ENCODE assay signal across 9 mouse cellular contexts in genomic region chr1:89581766-89582125, GRCm38 (mm10).
DNase-seq lines count a peak whose midpoint lies in the region; ATAC-seq and TF ChIP-seq lines count a peak whose summit lies in the region.
"Had no signal": no experiment of that assay in that cellular context is flagged by ENCODE, and none has a peak within 500 bp of the region (broad histone marks: within the 10 kb centered on the region; RNA-seq: fewer than 3 reads in every experiment).

No protein-coding gene starts in this region.

- in situ Hi-C loops in ES-E14 (cut with MboI; ENCODE audit: low sequenced_read_pairs in 2 of 2, unreplicated experiment in 2 of 2): no loop called here

- H3K9ac ChIP-seq in heart, embryonic 11.5 days (ENCODE audit: low read depth, low read length): 0 out of 2 replicates have a peak overlapping the region, but pooled peaks have one; percentile 67
- H3K9ac ChIP-seq in ES-E14 (ENCODE audit: insufficient read depth, low read depth, low read length, poor library complexity, severe bottlenecking): no peak overlapping the region
- H3K9ac ChIP-seq in liver, postnatal 0 days (replicated peaks): no peak overlapping the region

- no peak for DNase-seq in heart, adult 8-10 months (ENCODE audit: low spot score)
- no peak for DNase-seq in ES-E14 (ENCODE audit: low read depth, low spot score)
- no peak for DNase-seq in hindbrain, embryonic 10.5 days (ENCODE audit: low spot score)
- DNase-seq in liver, postnatal 0 days: no peak
- no peak for DNase-seq in frontal cortex, postnatal 25 days (ENCODE audit: low spot score in 2 of 2)
- no peak for DNase-seq in urinary bladder, postnatal 25 days (ENCODE audit: low spot score)

- no peak for TF ChIP-seq CTCF in liver, postnatal 0 days (IDR thresholded peaks at IDR 0.05; ENCODE audit: low read depth)

- 20% methylated on average over 6 of the region's 6 CpGs for WGBS in heart, embryonic 11.5 days (ENCODE audit: insufficient replicate concordance)
- WGBS in hindbrain, embryonic 10.5 days: 15% methylated on average over 6 of the region's 6 CpGs
- WGBS in liver, postnatal 0 days (ENCODE audit: insufficient replicate concordance): 38% methylated on average over 6 of the region's 6 CpGs

- TF ChIP-seq EP300 in liver, postnatal 0 days (IDR thresholded peaks at IDR 0.05; ENCODE audit: low read depth): no peak

- H3K4me1 ChIP-seq in heart, embryonic 11.5 days (ENCODE audit: control insufficient read depth, insufficient read depth, low read length): peaks cover 18% of the 10 kb centered on the region
- H3K4me1 ChIP-seq in ES-E14 (ENCODE audit: control insufficient read depth in 2 of 2, insufficient read depth in 2 of 2, low read length in 2 of 2, poor library complexity in 1 of 2): no peaks in the 10 kb centered on the region; a peak in 1 of 4 replicates
- H3K4me1 ChIP-seq in hindbrain, embryonic 10.5 days (replicated peaks): peaks cover 91% of the 10 kb centered on the region
- H3K4me1 ChIP-seq in liver, postnatal 0 days (ENCODE audit: insufficient read depth): peaks cover 3% of the 10 kb centered on the region; the same call in 1 of the 2 replicates

- no peak overlapping the region for H3K27ac ChIP-seq in heart, embryonic 11.5 days (ENCODE audit: low read depth, low read length)
- H3K27ac ChIP-seq in ES-E14 (ENCODE audit: insufficient read depth, low read depth, low read length, poor library complexity, severe bottlenecking): no peak overlapping the region
- peak overlapping the region; percentile 94 for H3K27ac ChIP-seq in hindbrain, embryonic 10.5 days
- H3K27ac ChIP-seq in liver, postnatal 0 days (ENCODE audit: low read depth): no peak overlapping the region

- H3K9me3 ChIP-seq in heart, embryonic 11.5 days (replicated peaks; ENCODE audit: control insufficient read depth, low read length): no peaks in the 10 kb centered on the region
- H3K9me3 ChIP-seq in ES-E14 (ENCODE audit: control insufficient read depth, insufficient read depth, low read depth, low read length): no peaks in the 10 kb centered on the region
- no peaks in the 10 kb centered on the region for H3K9me3 ChIP-seq in hindbrain, embryonic 10.5 days
- H3K9me3 ChIP-seq in liver, postnatal 0 days (ENCODE audit: low read length): no peaks in the 10 kb centered on the region

- peaks cover 19% of the 10 kb centered on the region for H3K27me3 ChIP-seq in heart, embryonic 11.5 days (ENCODE audit: control insufficient read depth, insufficient read depth, low read length)
- peaks cover 19% of the 10 kb centered on the region for H3K27me3 ChIP-seq in hindbrain, embryonic 10.5 days (ENCODE audit: insufficient read depth, poor library complexity, severe bottlenecking)
- H3K27me3 ChIP-seq in liver, postnatal 0 days (ENCODE audit: insufficient read depth, low read length): peaks cover 14% of the 10 kb centered on the region

- no peaks in the 10 kb centered on the region for H3K36me3 ChIP-seq in heart, embryonic 11.5 days (ENCODE audit: control insufficient read depth, insufficient read depth, low read length)
- H3K36me3 ChIP-seq in ES-E14 (ENCODE audit: control insufficient read depth, insufficient read depth, low read length, poor library complexity, severe bottlenecking): no peaks in the 10 kb centered on the region; the same call in 1 of the 2 replicates
- H3K36me3 ChIP-seq in hindbrain, embryonic 10.5 days: no peaks in the 10 kb centered on the region
- no peaks in the 10 kb centered on the region for H3K36me3 ChIP-seq in liver, postnatal 0 days (replicated peaks; ENCODE audit: insufficient read depth, low read length)

- H3K4me2 ChIP-seq in heart, embryonic 11.5 days: peak overlapping the region; percentile 100
- H3K4me2 ChIP-seq in liver, postnatal 0 days (ENCODE audit: low read depth, low read length): peak overlapping the region; percentile 88

- no peak for ATAC-seq in heart, embryonic 11.5 days (replicated peaks; ENCODE audit: insufficient number of reproducible peaks, low FRiP score, low TSS enrichment)
- ATAC-seq in liver, postnatal 0 days: no peak
- ATAC-seq in megakaryocyte progenitor cell, adult 5-6 weeks (replicated peaks; ENCODE audit: poor library complexity): no peak
- ATAC-seq: CD4-positive, CD25-positive, alpha-beta regulatory T cell, adult 4 months had no signal

- H3K4me3 ChIP-seq in heart, embryonic 11.5 days (ENCODE audit: low read depth, low read length): peak overlapping the region; percentile 70
- peak overlapping the region; percentile 71 to 79; a peak in 3 of 4 replicates for H3K4me3 ChIP-seq in ES-E14 (ENCODE audit: insufficient read depth in 1 of 2, low read depth in 1 of 2, low read length in 2 of 2, poor library complexity in 1 of 2, severe bottlenecking in 1 of 2)
- peak overlapping the region; percentile 86 for H3K4me3 ChIP-seq in hindbrain, embryonic 10.5 days
- H3K4me3 ChIP-seq in liver, postnatal 0 days (ENCODE audit: low read depth, low read length): peak overlapping the region; percentile 61

TF ChIP-seq in ES-E14, 5 proteins besides CTCF, POLR2A, EP300 and RAD21:
- no peak for TF ChIP-seq ZNF384 (IDR thresholded peaks at IDR 0.05; ENCODE audit: low read depth, low read length)
- no peak for TF ChIP-seq ZC3H11A (IDR thresholded peaks at IDR 0.05; ENCODE audit: borderline replicate concordance, low read depth, low read length)
- TF ChIP-seq MAFK (IDR thresholded peaks at IDR 0.05; ENCODE audit: insufficient read depth, low read depth, low read length): no peak
- no peak for TF ChIP-seq HCFC1 (IDR thresholded peaks at IDR 0.05; ENCODE audit: borderline replicate concordance, insufficient read depth, low read length)
- no peak for TF ChIP-seq CHD2 (IDR thresholded peaks at IDR 0.05; ENCODE audit: low read depth, low read length)
TF ChIP-seq in ES-E14: peak in this region for 0.
